Mouse (Mus musculus): ENCODE measurements at regions not wholly inside any gene's neighbourhood (a gene's known extent, or its start where the extent isn't known, plus 50 kb on each side); places are given as distances from the start of the nearest gene placed in this dataset.
A peak's percentile ranks its signal among the peaks of the same experiment; 100 is the strongest.

GRCm38 (mm10) chr13:37279078-37279789, 65.8 kb upstream of the Ly86 start:
- peak; percentile 64 for TF ChIP-seq CTCF (IDR thresholded peaks at IDR 0.05; ENCODE audit: low read depth)
- TF ChIP-seq EP300 (IDR thresholded peaks at IDR 0.05; ENCODE audit: low read depth), result no peak

Data from liver, embryonic 14.5 days (tissue).